Mouse (Mus musculus) embryo, embryonic 10 days (tissue): ENCODE data around the gene Sebox.

ENCODE experiments used
- DNase-seq: peaks from one replicate; pipeline ENCODE4 v3.0.0-alpha.2; 2015; ENCODE audit warnings: low spot score

The Sebox gene

GRCm38 (mm10) chr11:78502909-78503650 lies at the start of gene Sebox:
Gene Sebox (plus strand): TSS chr11:78503447.
- DNase-seq: no peak

- peak; percentile 79 for DNase-seq
Measured at GRCm38 (mm10) chr11:78453675-78454074, 49.6 kb upstream of the Sebox start.

GRCm38 (mm10) chr11:78454276-78454675 lies 49.0 kb upstream of the Sebox start:
- no peak for DNase-seq

- DNase-seq: peak; percentile 68
Measured at GRCm38 (mm10) chr11:78455308-78455707, 47.9 kb upstream of the Sebox start.

GRCm38 (mm10) chr11:78458740-78459139 lies 44.5 kb upstream of the Sebox start:
- DNase-seq: no peak

- no peak for DNase-seq
Measured at GRCm38 (mm10) chr11:78461894-78462293, 41.4 kb upstream of the Sebox start.

- no peak for DNase-seq
Measured at GRCm38 (mm10) chr11:78462669-78463068, 40.6 kb upstream of the Sebox start.

GRCm38 (mm10) chr11:78463286-78464036 lies 39.8 kb upstream of the Sebox start:
- no peak for DNase-seq

GRCm38 (mm10) chr11:78465116-78465515 lies 38.1 kb upstream of the Sebox start:
- DNase-seq: peak; percentile 20

GRCm38 (mm10) chr11:78465568-78466180 lies 37.6 kb upstream of the Sebox start, which contains the start of gene Slc46a1:
Gene Slc46a1 (plus strand): TSS chr11:78465697.
- DNase-seq: peak; percentile 94

GRCm38 (mm10) chr11:78466242-78466912 lies 36.9 kb upstream of the Sebox start:
- no peak for DNase-seq

- DNase-seq: no peak
Measured at GRCm38 (mm10) chr11:78467515-78467914, 35.7 kb upstream of the Sebox start.

GRCm38 (mm10) chr11:78467932-78468331 lies 35.3 kb upstream of the Sebox start:
- no peak for DNase-seq

GRCm38 (mm10) chr11:78471326-78472103 lies 31.7 kb upstream of the Sebox start:
- DNase-seq: no peak

GRCm38 (mm10) chr11:78475289-78475688 lies 28.0 kb upstream of the Sebox start:
- DNase-seq: no peak

- no peak for DNase-seq
Measured at GRCm38 (mm10) chr11:78483639-78484038, 19.6 kb upstream of the Sebox start.

- peak; percentile 86 for DNase-seq
Measured at GRCm38 (mm10) chr11:78488168-78488567, 15.1 kb upstream of the Sebox start.

GRCm38 (mm10) chr11:78490781-78491241 lies 12.4 kb upstream of the Sebox start:
- DNase-seq: peak; percentile 87

- peak; percentile 82 for DNase-seq
Measured at GRCm38 (mm10) chr11:78495904-78496303, 7.3 kb upstream of the Sebox start.

- peak; percentile 43 for DNase-seq
Measured at GRCm38 (mm10) chr11:78497071-78497541, 6.1 kb upstream of the Sebox start.
